Mouse (Mus musculus) kidney, adult 2 months (tissue): ENCODE data around the gene St3gal6.

Experiments
- CTCF ChIP-seq: fragments of 200-500 bp; conservative IDR thresholded peaks from 2 replicates; pipeline ENCODE4 v1.5.1; 2011; ENCODE audit warnings: low read depth, mild to moderate bottlenecking, control low read depth, low read length, moderate library complexity, mixed read lengths; ENCODE audit not compliant: insufficient read depth, insufficient read length
- POLR2A ChIP-seq: fragments of 200-500 bp; IDR thresholded peaks from one replicate; pipeline ENCODE4 v1.6.1; 2011; ENCODE audit warnings: low read depth, low read length, control low read depth

DNA sequence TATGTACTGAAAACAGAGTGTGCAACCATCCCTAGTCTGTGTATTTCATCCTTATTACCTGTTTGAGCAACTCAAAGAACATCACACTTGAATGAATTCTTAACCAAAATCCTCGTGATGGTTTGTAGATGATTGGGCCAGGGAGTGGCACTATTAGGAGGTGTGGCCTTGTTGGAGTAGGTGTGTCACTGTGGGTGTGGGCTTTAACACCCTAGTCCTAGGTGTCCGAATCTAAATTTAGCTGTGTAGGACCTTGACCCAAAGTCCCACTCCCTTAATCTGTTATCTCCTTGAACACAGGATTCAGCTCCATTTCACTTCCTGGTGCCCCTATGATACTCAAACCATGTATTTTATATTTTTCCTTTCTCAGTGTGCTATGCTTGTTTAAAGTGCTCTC is 37.2 kb upstream of the St3gal6 start:
- TF ChIP-seq CTCF: no peak
- no peak for TF ChIP-seq POLR2A
